Mouse (Mus musculus): ENCODE data around the gene Apeh. TPM values are rescaled to one million over a fixed set of nuclear protein-coding genes. Genes with fewer than 3 reads are reported as not detected.
A peak's percentile ranks its signal among the peaks of the same experiment; 100 is the strongest.

Apeh gene
- total and polyA plus RNA-seq, 2 experiments from 2014 or later: 38.3 to 45.1 TPM

DNA sequence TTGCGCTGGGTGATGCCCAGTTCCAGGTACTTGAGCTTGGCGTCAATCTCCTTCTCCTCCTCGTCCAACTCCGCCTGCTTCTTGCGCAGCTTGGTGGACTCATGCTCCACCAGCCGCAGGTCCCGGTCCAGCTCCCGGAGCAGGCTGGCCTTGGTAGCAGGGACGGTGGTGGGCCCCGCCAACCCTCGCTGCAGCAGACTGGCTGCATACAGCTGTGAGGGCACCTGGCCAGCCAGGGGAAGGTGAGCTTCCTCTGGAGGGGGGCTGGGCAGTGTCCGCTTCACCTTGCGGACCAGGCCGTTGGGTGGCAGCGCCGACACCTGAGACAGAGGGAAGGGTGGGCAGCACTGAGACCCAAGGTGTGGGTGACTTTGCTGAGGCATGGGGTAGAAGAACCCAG is 13.5 kb upstream of the Apeh start:
- TF ChIP-seq CTCF (IDR thresholded peaks at IDR 0.05): no peak
- Histone ChIP-seq H3K4me3 (ENCODE audit: low read depth, low read length) (no peak overlapping the region), H3K4me1 (ENCODE audit: insufficient read depth, low read length) (0 out of 2 replicates have a peak, but pooled peaks cover 3% of the 10 kb centered on the region), H3K4me2 (ENCODE audit: low read depth, low read length, poor library complexity, severe bottlenecking) (no peak overlapping the region), H3K36me3 (ENCODE audit: insufficient read depth, low read length) (peaks cover 77% of the 10 kb centered on the region), H3K27me3 (ENCODE audit: insufficient read depth, low read length) (no peaks in the 10 kb centered on the region), H3K9ac (replicated peaks; ENCODE audit: low read length, poor library complexity, severe bottlenecking) (no peak overlapping the region), H3K27ac (ENCODE audit: low read depth, low read length) (no peak overlapping the region), H3K9me3 (ENCODE audit: low read length) (no peaks in the 10 kb centered on the region)
- DNase-seq (ENCODE audit: low spot score): no peak
- no peak for ATAC-seq (ENCODE audit: low FRiP score)
- 97% methylated on average over 16 of the region's 16 CpGs for WGBS

DNA sequence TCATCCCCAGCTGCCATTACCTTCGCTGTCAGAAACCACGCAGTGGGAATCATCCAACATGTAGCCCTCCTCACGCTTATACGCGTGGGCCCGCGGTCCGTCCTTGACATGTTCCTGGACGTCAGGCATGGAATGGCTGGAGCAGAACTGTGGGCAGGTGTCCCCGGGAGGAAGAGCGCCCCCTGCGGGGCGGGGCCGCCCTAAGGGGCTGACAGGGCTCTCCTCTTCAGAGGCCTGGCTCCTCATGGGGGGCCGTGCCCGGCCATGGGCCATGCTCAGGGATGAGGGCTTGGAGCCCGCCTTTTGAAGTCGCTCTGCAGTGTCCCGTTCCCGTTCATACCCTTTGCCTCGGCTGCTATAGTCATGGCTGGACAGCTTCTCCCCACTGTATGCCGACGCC is 11.7 kb upstream of the Apeh start:
- Histone ChIP-seq H3K27me3 (ENCODE audit: insufficient read depth, low read length) (no peaks in the 10 kb centered on the region), H3K4me3 (ENCODE audit: low read depth, low read length) (no peak overlapping the region), H3K27ac (ENCODE audit: low read depth, low read length) (no peak overlapping the region), H3K9me3 (ENCODE audit: low read length) (no peaks in the 10 kb centered on the region), H3K4me1 (ENCODE audit: insufficient read depth, low read length) (0 out of 2 replicates have a peak, but pooled peaks cover 2% of the 10 kb centered on the region), H3K9ac (replicated peaks; ENCODE audit: low read length, poor library complexity, severe bottlenecking) (no peak overlapping the region), H3K36me3 (ENCODE audit: insufficient read depth, low read length) (peaks cover 76% of the 10 kb centered on the region), H3K4me2 (ENCODE audit: low read depth, low read length, poor library complexity, severe bottlenecking) (no peak overlapping the region)
- ATAC-seq (ENCODE audit: low FRiP score) (no peak), DNase-seq (ENCODE audit: low spot score) (no peak)
- no peak for TF ChIP-seq CTCF (IDR thresholded peaks at IDR 0.05)
- WGBS: 93% methylated on average over 23 of the region's 23 CpGs

DNA sequence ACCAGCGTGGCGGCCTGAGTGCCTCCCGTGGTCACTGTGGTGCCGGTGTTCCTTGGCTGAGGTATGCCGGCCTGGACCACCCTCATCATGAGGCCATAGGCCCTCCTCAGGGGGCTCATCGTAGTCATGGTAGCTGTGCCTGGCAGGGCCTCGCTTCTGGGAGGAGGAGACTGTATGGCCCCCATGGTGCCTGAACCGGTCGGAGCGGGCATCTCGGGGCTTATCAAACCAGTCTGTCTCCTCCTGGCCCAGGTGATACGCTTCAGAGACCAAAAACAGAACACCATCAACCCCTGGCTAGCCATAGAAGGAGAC is 11.1 kb upstream of the Apeh start:
- Histone ChIP-seq H3K9me3 (ENCODE audit: low read length) (no peaks in the 10 kb centered on the region), H3K4me3 (ENCODE audit: low read depth, low read length) (no peak overlapping the region), H3K4me1 (ENCODE audit: insufficient read depth, low read length) (no peaks in the 10 kb centered on the region), H3K4me2 (ENCODE audit: low read depth, low read length, poor library complexity, severe bottlenecking) (no peak overlapping the region), H3K36me3 (ENCODE audit: insufficient read depth, low read length) (peaks cover 73% of the 10 kb centered on the region), H3K9ac (replicated peaks; ENCODE audit: low read length, poor library complexity, severe bottlenecking) (no peak overlapping the region), H3K27me3 (ENCODE audit: insufficient read depth, low read length) (no peaks in the 10 kb centered on the region), H3K27ac (ENCODE audit: low read depth, low read length) (no peak overlapping the region)
- ATAC-seq (ENCODE audit: low FRiP score) (peak; percentile 18; the same call in 1 of the 2 replicates), DNase-seq (ENCODE audit: low spot score) (no peak)
- no peak for TF ChIP-seq CTCF (IDR thresholded peaks at IDR 0.05)
- 59% methylated on average over 12 of the region's 12 CpGs for WGBS

DNA sequence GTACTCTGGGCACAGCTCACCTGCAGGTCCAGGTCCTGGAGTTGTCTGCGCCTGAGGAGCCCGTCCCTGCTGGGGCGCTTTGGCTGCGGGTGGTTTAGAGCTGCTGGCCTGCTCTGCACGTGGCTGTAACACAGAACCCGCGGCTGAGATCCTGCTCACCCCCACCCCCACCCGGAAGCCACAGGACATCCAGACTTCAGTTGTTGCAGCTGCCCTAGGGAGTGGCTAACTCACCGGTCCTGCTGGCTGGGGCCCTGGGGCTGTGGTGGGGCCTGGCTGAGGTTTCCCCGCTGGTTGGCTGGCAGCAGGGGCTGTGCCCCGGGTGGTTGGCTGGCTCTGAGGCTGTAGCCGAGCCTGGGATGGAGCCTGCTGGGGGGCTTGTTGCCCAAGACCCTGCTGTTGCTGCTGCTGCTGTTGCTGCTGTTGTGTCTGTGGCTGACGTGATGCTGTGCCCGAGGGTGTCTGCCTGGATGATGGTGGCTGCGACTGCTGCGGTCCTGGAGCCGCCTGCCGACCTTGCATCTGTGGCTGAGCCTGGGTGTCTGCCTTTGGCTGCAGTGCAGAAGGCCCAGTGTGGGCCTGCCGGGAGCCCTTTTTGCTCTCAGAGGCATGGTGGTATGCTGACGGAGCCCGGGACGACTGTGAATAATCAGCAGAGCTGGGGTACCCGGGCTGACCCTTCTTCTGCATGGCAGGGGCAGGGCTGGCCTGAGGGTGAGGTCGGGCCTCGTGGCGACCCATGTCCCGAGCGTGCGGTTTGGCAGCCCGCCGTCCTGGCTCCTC is 10.6 kb upstream of the Apeh start:
- WGBS: 39% methylated on average over 31 of the region's 31 CpGs
- H3K4me2 ChIP-seq (ENCODE audit: low read depth, low read length, poor library complexity, severe bottlenecking): no peak overlapping the region
- no peak for TF ChIP-seq CTCF (IDR thresholded peaks at IDR 0.05)
- no peak overlapping the region for H3K9ac ChIP-seq (replicated peaks; ENCODE audit: low read length, poor library complexity, severe bottlenecking)
- no peak overlapping the region for H3K27ac ChIP-seq (ENCODE audit: low read depth, low read length)
- H3K4me3 ChIP-seq (ENCODE audit: low read depth, low read length): no peak overlapping the region
- H3K4me1 ChIP-seq (ENCODE audit: insufficient read depth, low read length): no peaks in the 10 kb centered on the region
- ATAC-seq (ENCODE audit: low FRiP score): peak; percentile 28; the same call in 1 of the 2 replicates
- H3K9me3 ChIP-seq (ENCODE audit: low read length): no peaks in the 10 kb centered on the region
- no peaks in the 10 kb centered on the region for H3K27me3 ChIP-seq (ENCODE audit: insufficient read depth, low read length)
- H3K36me3 ChIP-seq (ENCODE audit: insufficient read depth, low read length): peaks cover 70% of the 10 kb centered on the region
- DNase-seq (ENCODE audit: low spot score): no peak

DNA sequence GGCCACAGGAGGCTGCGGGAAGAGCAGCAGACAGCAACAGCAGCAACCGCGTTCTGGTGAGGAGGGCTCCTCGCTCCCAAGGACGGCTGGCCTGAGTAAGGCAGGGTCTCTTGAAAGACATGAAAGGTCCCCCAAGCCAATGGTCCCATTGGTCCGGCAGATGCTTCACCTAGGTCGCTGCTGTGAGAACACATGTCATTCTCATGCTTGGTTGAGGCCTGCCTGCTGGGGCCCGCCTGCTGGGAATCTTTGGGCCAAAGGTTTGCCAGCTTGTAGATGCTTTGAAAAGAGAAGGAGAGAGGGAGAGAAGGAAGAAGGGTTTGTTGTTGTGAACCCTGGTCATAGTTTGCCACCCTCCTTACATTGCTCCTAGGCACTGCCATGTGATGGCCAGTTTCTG is 5.2 kb upstream of the Apeh start:
- Histone ChIP-seq H3K27me3 (ENCODE audit: insufficient read depth, low read length) (no peaks in the 10 kb centered on the region), H3K9me3 (ENCODE audit: low read length) (no peaks in the 10 kb centered on the region), H3K4me2 (ENCODE audit: low read depth, low read length, poor library complexity, severe bottlenecking) (no peak overlapping the region), H3K4me3 (ENCODE audit: low read depth, low read length) (no peak overlapping the region), H3K4me1 (ENCODE audit: insufficient read depth, low read length) (no peaks in the 10 kb centered on the region; the same call in 1 of the 2 replicates), H3K9ac (replicated peaks; ENCODE audit: low read length, poor library complexity, severe bottlenecking) (no peak overlapping the region), H3K36me3 (ENCODE audit: insufficient read depth, low read length) (peaks cover 54% of the 10 kb centered on the region), H3K27ac (ENCODE audit: low read depth, low read length) (no peak overlapping the region)
- ATAC-seq (ENCODE audit: low FRiP score): no peak
- TF ChIP-seq CTCF (IDR thresholded peaks at IDR 0.05): no peak
- DNase-seq (ENCODE audit: low spot score): no peak
- WGBS: 84% methylated on average over 8 of the region's 8 CpGs

DNA sequence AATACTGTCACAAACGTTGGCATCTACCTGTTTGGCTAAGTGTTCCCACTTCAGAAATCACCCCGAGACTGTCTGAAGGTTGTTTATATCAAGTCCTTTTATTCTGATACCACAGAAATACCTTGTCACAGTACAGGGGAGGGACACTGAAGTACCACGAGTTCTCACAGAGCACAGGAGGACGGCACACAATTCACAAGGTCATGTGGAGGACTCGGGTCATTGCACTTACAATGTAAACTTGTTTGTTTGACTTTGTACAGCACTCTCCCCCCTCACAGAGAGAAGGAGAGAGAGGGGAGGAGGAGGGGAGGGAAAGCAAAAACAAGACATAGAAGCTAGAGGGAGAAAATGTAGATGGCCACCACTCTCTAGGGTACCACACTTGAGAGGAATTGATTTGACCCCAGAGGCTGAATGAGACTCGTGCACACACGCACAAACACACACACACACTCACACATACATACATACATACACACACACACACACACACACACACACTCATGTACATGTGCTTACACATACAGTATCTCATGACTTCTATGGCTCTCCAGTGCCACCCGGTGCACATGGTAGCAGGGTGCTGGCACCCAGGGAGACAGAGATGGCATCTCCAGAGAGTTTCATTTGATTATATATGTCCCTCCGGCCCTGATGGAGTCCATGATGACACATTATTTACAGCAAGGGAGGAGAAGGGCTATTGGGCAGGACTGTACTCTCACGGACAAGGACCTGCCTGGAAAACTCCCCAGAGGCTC is 1.7 kb upstream of the Apeh start:
- no peaks in the 10 kb centered on the region; the same call in 1 of the 2 replicates for H3K4me1 ChIP-seq (ENCODE audit: insufficient read depth, low read length)
- peaks cover 45% of the 10 kb centered on the region for H3K36me3 ChIP-seq (ENCODE audit: insufficient read depth, low read length)
- no peak overlapping the region for H3K9ac ChIP-seq (replicated peaks; ENCODE audit: low read length, poor library complexity, severe bottlenecking)
- H3K27me3 ChIP-seq (ENCODE audit: insufficient read depth, low read length): no peaks in the 10 kb centered on the region
- H3K4me2 ChIP-seq (ENCODE audit: low read depth, low read length, poor library complexity, severe bottlenecking): no peak overlapping the region
- WGBS: 64% methylated on average over 10 of the region's 10 CpGs
- no peak overlapping the region for H3K4me3 ChIP-seq (ENCODE audit: low read depth, low read length)
- ATAC-seq (ENCODE audit: low FRiP score) (no peak), DNase-seq (ENCODE audit: low spot score) (no peak)
- H3K27ac ChIP-seq (ENCODE audit: low read depth, low read length): no peak overlapping the region
- H3K9me3 ChIP-seq (ENCODE audit: low read length): no peaks in the 10 kb centered on the region
- no peak for TF ChIP-seq CTCF (IDR thresholded peaks at IDR 0.05)

All from midbrain, postnatal 0 days (tissue).